Mouse (Mus musculus): Measurements from ENCODE around the gene Krtap4-1. TPM values are rescaled to one million over a fixed set of nuclear protein-coding genes. Genes with fewer than 3 reads are reported as not detected.
"Not testable (repeated sequence)": the region's sequence is repeated elsewhere in the genome, so short reads cannot be mapped to it uniquely, and the experiment has no call there.

The Krtap4-1 gene
- total RNA-seq, 2 experiments from 2014 or later, result not detected

- not testable (repeated sequence) for ATAC-seq (replicated peaks; ENCODE audit: low FRiP score, poor library complexity, severe bottlenecking)
Measured at GRCm38 (mm10) chr11:99597742-99598141, 30.3 kb downstream of the Krtap4-1 start, which contains the start of gene Krtap9-3. TSS of gene Krtap9-3 (minus strand) at chr11:99598105.

DNA sequence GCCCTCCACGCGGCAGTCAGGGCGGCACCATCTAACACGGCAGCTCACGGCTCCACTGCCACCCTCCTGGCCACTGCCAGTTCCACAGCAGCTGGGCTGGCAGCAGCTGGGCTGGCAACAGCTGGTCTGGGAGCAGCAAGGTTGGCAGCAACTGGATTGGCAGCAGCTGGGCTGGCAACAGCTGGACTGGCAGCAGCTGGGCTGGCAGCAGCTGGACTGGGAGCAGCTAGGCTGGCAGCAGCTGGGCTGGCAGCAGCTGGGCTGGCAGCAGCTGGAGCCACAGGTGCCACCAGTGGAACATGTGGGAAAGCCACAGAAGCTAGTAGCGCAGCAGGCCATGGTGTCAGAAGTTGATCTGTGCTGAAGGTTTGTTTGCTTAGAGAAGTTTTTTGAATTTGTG is 37.1 kb downstream of the Krtap4-1 start, which contains the start of gene Krtap1-3:
TSS of gene Krtap1-3 (minus strand) at position 359 of the 400 bp plus-strand sequence.
- no peak for ATAC-seq (replicated peaks; ENCODE audit: low FRiP score, poor library complexity, severe bottlenecking)

- ATAC-seq (replicated peaks; ENCODE audit: low FRiP score, poor library complexity, severe bottlenecking), result no peak
Measured at GRCm38 (mm10) chr11:99585096-99585495, 42.9 kb downstream of the Krtap4-1 start.

GRCm38 (mm10) chr11:99583245-99583704 is 44.8 kb downstream of the Krtap4-1 start, which contains the start of gene Krtap1-4:
TSS of gene Krtap1-4 (minus strand) at chr11:99583654.
- ATAC-seq (replicated peaks; ENCODE audit: low FRiP score, poor library complexity, severe bottlenecking), result no peak

DNA sequence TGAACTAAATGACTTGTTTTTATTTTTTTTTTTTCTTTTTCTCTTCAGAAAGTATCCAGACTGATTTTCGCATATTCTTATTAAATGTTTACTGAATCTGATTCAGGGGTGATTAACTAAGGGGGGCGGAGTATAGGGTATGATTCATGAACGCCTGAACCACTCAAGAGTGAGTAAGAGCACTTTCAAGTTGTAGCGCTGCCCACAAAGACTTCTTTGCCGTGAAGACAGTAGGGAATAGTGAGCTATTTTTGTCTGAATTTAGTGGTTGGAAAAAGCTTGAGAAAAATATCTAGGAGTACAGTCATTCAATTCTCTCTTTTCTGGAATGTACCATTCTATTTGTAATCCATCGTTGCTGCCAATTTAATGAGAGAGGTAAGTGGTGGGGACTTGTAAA is 46.5 kb downstream of the Krtap4-1 start:
- ATAC-seq (replicated peaks; ENCODE audit: low FRiP score, poor library complexity, severe bottlenecking), result no peak

DNA sequence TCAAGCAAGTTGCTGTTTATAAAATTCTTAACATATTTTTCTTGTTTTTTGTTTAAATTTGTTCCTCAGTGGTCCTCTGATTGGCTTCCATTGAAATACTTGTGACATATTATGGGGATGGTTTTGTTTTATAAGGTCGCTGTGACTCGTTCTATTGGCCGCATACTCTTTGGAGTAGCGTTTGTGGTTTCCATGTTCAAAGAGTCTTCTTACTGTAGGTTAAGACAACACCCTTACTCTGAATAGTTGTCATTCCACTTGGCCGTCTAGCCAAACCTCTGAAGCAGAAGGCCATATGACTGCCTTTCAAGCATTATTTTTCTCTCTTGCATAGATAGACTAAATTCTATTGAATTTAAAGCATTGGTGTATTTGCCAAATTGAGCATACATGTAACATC is 47.0 kb downstream of the Krtap4-1 start:
- no peak for ATAC-seq (replicated peaks; ENCODE audit: low FRiP score, poor library complexity, severe bottlenecking)

DNA sequence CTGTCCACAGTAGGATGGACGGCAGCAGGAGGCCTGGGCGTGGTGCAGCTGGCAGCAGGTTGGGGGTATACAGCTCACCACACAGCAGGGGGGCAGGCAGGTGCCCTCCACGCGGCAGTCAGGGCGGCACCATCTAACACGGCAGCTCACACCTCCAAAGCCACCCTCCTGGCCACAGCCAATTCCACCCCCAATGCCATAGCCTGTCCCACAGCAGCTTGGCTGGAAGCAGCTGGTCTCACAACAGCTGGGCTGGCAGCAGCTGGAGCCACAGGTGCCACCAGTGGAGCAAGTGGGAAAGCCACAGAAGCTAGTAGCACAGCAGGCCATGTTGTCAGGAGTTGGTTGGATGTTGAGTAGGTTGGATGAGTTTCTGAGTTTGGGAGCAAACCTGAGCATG is 47.4 kb downstream of the Krtap4-1 start, which contains the start of gene Krtap1-5:
TSS of gene Krtap1-5 (minus strand) at position 381 of the 400 bp plus-strand sequence.
- ATAC-seq (replicated peaks; ENCODE audit: low FRiP score, poor library complexity, severe bottlenecking), result no peak

Other genes starting within 250 kb of the Krtap4-1 start
Only the 30 nearest of the 38 such genes appear.
- gene Krt23, start 135.1 kb downstream of the Krtap4-1 start, total RNA-seq (2015; ENCODE audit: low replicate concordance), result not detected in 2 replicates
- gene Krt23, start 135.1 kb downstream of the Krtap4-1 start, total RNA-seq (2017; ENCODE audit: low replicate concordance), result not detected in 2 replicates
- not detected in 2 replicates for gene Krt39, start 106.9 kb downstream of the Krtap4-1 start, total RNA-seq (2015; ENCODE audit: low replicate concordance)
- 0.70 TPM in 1 of 2 replicates, not detected in the other for gene Krt39, start 106.9 kb downstream of the Krtap4-1 start, total RNA-seq (2017; ENCODE audit: low replicate concordance)
- not detected in 2 replicates for gene Krt40, start 85.1 kb downstream of the Krtap4-1 start, total RNA-seq (2015; ENCODE audit: low replicate concordance)
- gene Krt40, start 85.1 kb downstream of the Krtap4-1 start, total RNA-seq (2017; ENCODE audit: low replicate concordance), result not detected in 2 replicates
- gene Krtap3-3, start 77.4 kb downstream of the Krtap4-1 start, total RNA-seq (2015; ENCODE audit: low replicate concordance), result not detected in 2 replicates
- gene Krtap3-3, start 77.4 kb downstream of the Krtap4-1 start, total RNA-seq (2017; ENCODE audit: low replicate concordance), result not detected in 2 replicates
- gene Krtap3-2, start 71.4 kb downstream of the Krtap4-1 start, total RNA-seq (2015; ENCODE audit: low replicate concordance), result not detected in 2 replicates
- gene Krtap3-2, start 71.4 kb downstream of the Krtap4-1 start, total RNA-seq (2017; ENCODE audit: low replicate concordance), result not detected in 2 replicates
- gene Gm11939, start 68.8 kb downstream of the Krtap4-1 start, total RNA-seq (2015; ENCODE audit: low replicate concordance), result not detected in 2 replicates
- gene Gm11939, start 68.8 kb downstream of the Krtap4-1 start, total RNA-seq (2017; ENCODE audit: low replicate concordance), result not detected in 2 replicates
- not detected in 2 replicates for gene Krtap3-1, start 61.6 kb downstream of the Krtap4-1 start, total RNA-seq (2015; ENCODE audit: low replicate concordance)
- gene Krtap3-1, start 61.6 kb downstream of the Krtap4-1 start, total RNA-seq (2017; ENCODE audit: low replicate concordance), result not detected in 2 replicates
- gene Krtap1-5, start 47.2 kb downstream of the Krtap4-1 start, total RNA-seq (2015; ENCODE audit: low replicate concordance), result not detected in 2 replicates
- gene Krtap1-5, start 47.2 kb downstream of the Krtap4-1 start, total RNA-seq (2017; ENCODE audit: low replicate concordance), result not detected in 2 replicates
- gene Krtap1-4, start 44.6 kb downstream of the Krtap4-1 start, total RNA-seq (2015; ENCODE audit: low replicate concordance), result not detected in 2 replicates
- gene Krtap1-4, start 44.6 kb downstream of the Krtap4-1 start, total RNA-seq (2017; ENCODE audit: low replicate concordance), result not detected in 2 replicates
- gene Krtap1-3, start 36.9 kb downstream of the Krtap4-1 start, total RNA-seq (2015; ENCODE audit: low replicate concordance), result not detected in 2 replicates
- not detected in 2 replicates for gene Krtap1-3, start 36.9 kb downstream of the Krtap4-1 start, total RNA-seq (2017; ENCODE audit: low replicate concordance)
- not detected in 2 replicates for gene Krtap9-3, start 30.1 kb downstream of the Krtap4-1 start, total RNA-seq (2015; ENCODE audit: low replicate concordance)
- not detected in 2 replicates for gene Krtap9-3, start 30.1 kb downstream of the Krtap4-1 start, total RNA-seq (2017; ENCODE audit: low replicate concordance)
- not detected in 2 replicates for gene Gm11938, start 24.9 kb downstream of the Krtap4-1 start, total RNA-seq (2015; ENCODE audit: low replicate concordance)
- gene Gm11938, start 24.9 kb downstream of the Krtap4-1 start, total RNA-seq (2017; ENCODE audit: low replicate concordance), result not detected in 2 replicates
- not detected in 2 replicates for gene Gm11937, start 18.0 kb downstream of the Krtap4-1 start, total RNA-seq (2015; ENCODE audit: low replicate concordance)
- gene Gm11937, start 18.0 kb downstream of the Krtap4-1 start, total RNA-seq (2017; ENCODE audit: low replicate concordance), result not detected in 2 replicates
- gene Krtap2-4, start 13.4 kb downstream of the Krtap4-1 start, total RNA-seq (2015; ENCODE audit: low replicate concordance), result not detected in 2 replicates
- gene Krtap2-4, start 13.4 kb downstream of the Krtap4-1 start, total RNA-seq (2017; ENCODE audit: low replicate concordance), result not detected in 2 replicates
- gene Gm11562, start 7.8 kb downstream of the Krtap4-1 start, total RNA-seq (2015; ENCODE audit: low replicate concordance), result not detected in 2 replicates
- not detected in 2 replicates for gene Gm11562, start 7.8 kb downstream of the Krtap4-1 start, total RNA-seq (2017; ENCODE audit: low replicate concordance)
- not detected in 2 replicates for gene Krtap4-2, start 6.8 kb upstream of the Krtap4-1 start, total RNA-seq (2015; ENCODE audit: low replicate concordance)
- gene Krtap4-2, start 6.8 kb upstream of the Krtap4-1 start, total RNA-seq (2017; ENCODE audit: low replicate concordance), result not detected in 2 replicates
- not detected in 2 replicates for gene Krtap4-7, start 15.9 kb upstream of the Krtap4-1 start, total RNA-seq (2015; ENCODE audit: low replicate concordance)
- gene Krtap4-7, start 15.9 kb upstream of the Krtap4-1 start, total RNA-seq (2017; ENCODE audit: low replicate concordance), result not detected in 2 replicates
- gene Gm11555, start 22.0 kb upstream of the Krtap4-1 start, total RNA-seq (2015; ENCODE audit: low replicate concordance), result not detected in 2 replicates
- not detected in 2 replicates for gene Gm11555, start 22.0 kb upstream of the Krtap4-1 start, total RNA-seq (2017; ENCODE audit: low replicate concordance)
- not detected in 2 replicates for gene Gm11563, start 30.7 kb upstream of the Krtap4-1 start, total RNA-seq (2015; ENCODE audit: low replicate concordance)
- not detected in 2 replicates for gene Gm11563, start 30.7 kb upstream of the Krtap4-1 start, total RNA-seq (2017; ENCODE audit: low replicate concordance)
- gene Krtap4-6, start 37.7 kb upstream of the Krtap4-1 start, total RNA-seq (2015; ENCODE audit: low replicate concordance), result not detected in 2 replicates
- not detected in 2 replicates for gene Krtap4-6, start 37.7 kb upstream of the Krtap4-1 start, total RNA-seq (2017; ENCODE audit: low replicate concordance)
- not detected in 2 replicates for gene Gm14190, start 62.5 kb upstream of the Krtap4-1 start, total RNA-seq (2015; ENCODE audit: low replicate concordance)
- not detected in 2 replicates for gene Gm14190, start 62.5 kb upstream of the Krtap4-1 start, total RNA-seq (2017; ENCODE audit: low replicate concordance)
- not detected in 2 replicates for gene Gm14180, start 106.1 kb upstream of the Krtap4-1 start, total RNA-seq (2015; ENCODE audit: low replicate concordance)
- gene Gm14180, start 106.1 kb upstream of the Krtap4-1 start, total RNA-seq (2017; ENCODE audit: low replicate concordance), result not detected in 2 replicates
- not detected in 2 replicates for gene Gm11595, start 144.7 kb upstream of the Krtap4-1 start, total RNA-seq (2015; ENCODE audit: low replicate concordance)
- gene Gm11595, start 144.7 kb upstream of the Krtap4-1 start, total RNA-seq (2017; ENCODE audit: low replicate concordance), result not detected in 2 replicates
- not detected in 2 replicates for gene Krtap4-8, start 152.5 kb upstream of the Krtap4-1 start, total RNA-seq (2015; ENCODE audit: low replicate concordance)
- gene Krtap4-8, start 152.5 kb upstream of the Krtap4-1 start, total RNA-seq (2017; ENCODE audit: low replicate concordance), result not detected in 2 replicates
- not detected in 2 replicates for gene Krtap4-9, start 157.0 kb upstream of the Krtap4-1 start, total RNA-seq (2015; ENCODE audit: low replicate concordance)
- not detected in 2 replicates for gene Krtap4-9, start 157.0 kb upstream of the Krtap4-1 start, total RNA-seq (2017; ENCODE audit: low replicate concordance)
- not detected in 2 replicates for gene Gm11596, start 165.2 kb upstream of the Krtap4-1 start, total RNA-seq (2015; ENCODE audit: low replicate concordance)
- not detected in 2 replicates for gene Gm11596, start 165.2 kb upstream of the Krtap4-1 start, total RNA-seq (2017; ENCODE audit: low replicate concordance)
- gene Gm11569, start 170.7 kb upstream of the Krtap4-1 start, total RNA-seq (2015; ENCODE audit: low replicate concordance), result not detected in 2 replicates
- gene Gm11569, start 170.7 kb upstream of the Krtap4-1 start, total RNA-seq (2017; ENCODE audit: low replicate concordance), result not detected in 2 replicates
- not detected in 2 replicates for gene Gm11554, start 176.2 kb upstream of the Krtap4-1 start, total RNA-seq (2015; ENCODE audit: low replicate concordance)
- gene Gm11554, start 176.2 kb upstream of the Krtap4-1 start, total RNA-seq (2017; ENCODE audit: low replicate concordance), result not detected in 2 replicates
- not detected in 2 replicates for gene Krtap4-13, start 181.7 kb upstream of the Krtap4-1 start, total RNA-seq (2015; ENCODE audit: low replicate concordance)
- not detected in 2 replicates for gene Krtap4-13, start 181.7 kb upstream of the Krtap4-1 start, total RNA-seq (2017; ENCODE audit: low replicate concordance)
- gene Gm11564, start 187.4 kb upstream of the Krtap4-1 start, total RNA-seq (2015; ENCODE audit: low replicate concordance), result not detected in 2 replicates
- gene Gm11564, start 187.4 kb upstream of the Krtap4-1 start, total RNA-seq (2017; ENCODE audit: low replicate concordance), result not detected in 2 replicates

Measured in erythroblast, adult 5-6 weeks (primary cell).